Mouse (Mus musculus): ENCODE data around the gene Cbln3.

- TF ChIP-seq GATA1 (IDR thresholded peaks at IDR 0.05; ENCODE audit: borderline replicate concordance, low read length) = no peak
- TF ChIP-seq FLI1 (IDR thresholded peaks at IDR 0.05; ENCODE audit: low read length) = no peak
Observed at GRCm38 (mm10) chr14:55884713-55885113, 521 bp upstream of the Cbln3 start, which contains the start of gene Khnyn.
